Mouse (Mus musculus) cerebellum, adult 2 months (tissue): Measurements from ENCODE around the gene Ltbp2.

Experiments
- CTCF ChIP-seq: fragments of 200-500 bp; IDR thresholded peaks from 2 replicates; pipeline ENCODE4 v1.5.1; 2011; ENCODE audit warnings: low read depth, mild to moderate bottlenecking, control low read depth, low read length, moderate library complexity, borderline replicate concordance; ENCODE audit not compliant: insufficient read depth
- POLR2A ChIP-seq: fragments of 200-500 bp; IDR thresholded peaks from 2 replicates; pipeline ENCODE4 v1.6.1; 2011; ENCODE audit warnings: low read length, control low read depth, borderline replicate concordance; ENCODE audit not compliant: insufficient read depth

GRCm38 (mm10) chr12:84831141-84831540, 45.2 kb downstream of the Ltbp2 start:
- TF ChIP-seq CTCF (no peak), POLR2A (no peak)
